In genomic region chr6:144781431-144782030, GRCm38 (mm10) we compare ENCODE assay signal across 8 mouse cellular contexts. TPM values are rescaled to one million over a fixed set of nuclear protein-coding genes. Genes with fewer than 3 reads are reported as not detected.
A peak's percentile ranks its signal among the peaks of the same experiment; 100 is the strongest.
DNase-seq lines count a peak whose midpoint lies in the region; ATAC-seq and TF ChIP-seq lines count a peak whose summit lies in the region.

TSS of gene Sox5 (minus strand) at chr6:144781977.

- peak within 1 kb of the TSS; percentile 81 for H3ac ChIP-seq in C2C12 (ENCODE audit: control insufficient read depth, insufficient read length, low read depth)

- no peaks in the 10 kb centered on the region for H3K79me2 ChIP-seq in C2C12 (ENCODE audit: control insufficient read depth, insufficient read depth)

- ATAC-seq in forebrain, embryonic 12.5 days (ENCODE audit: low FRiP score), result peak; percentile 82
- ATAC-seq in heart, embryonic 15.5 days (replicated peaks; ENCODE audit: insufficient number of reproducible peaks, insufficient read depth, low FRiP score, low read depth), result peak; percentile 71
- peak; percentile 45; the same call in 1 of the 2 replicates for ATAC-seq in liver, embryonic 11.5 days (replicated peaks; ENCODE audit: low FRiP score)
- ATAC-seq in midbrain, postnatal 0 days (ENCODE audit: low FRiP score), result peak; percentile 80
- ATAC-seq in stomach, embryonic 14.5 days (ENCODE audit: insufficient number of reproducible peaks, insufficient read depth, low FRiP score, low read depth), result peak; percentile 62; the same call in 1 of the 2 replicates

- H3K27me3 ChIP-seq in C2C12 (ENCODE audit: control insufficient read depth, insufficient read depth, insufficient read length), result no peaks in the 10 kb centered on the region
- peaks cover 12% of the 10 kb centered on the region for H3K27me3 ChIP-seq in forebrain, embryonic 12.5 days
- peaks cover 25% of the 10 kb centered on the region for H3K27me3 ChIP-seq in heart, embryonic 15.5 days
- H3K27me3 ChIP-seq in liver, embryonic 11.5 days (replicated peaks; ENCODE audit: control insufficient read depth, insufficient read depth, low read length), result peaks cover 22% of the 10 kb centered on the region
- no peaks in the 10 kb centered on the region for H3K27me3 ChIP-seq in midbrain, postnatal 0 days (ENCODE audit: insufficient read depth, low read length)
- no peaks in the 10 kb centered on the region for H3K27me3 ChIP-seq in stomach, embryonic 14.5 days (ENCODE audit: control insufficient read depth, insufficient read depth, low read length)

- peak within 1 kb of the TSS; percentile 96 for H3K4me2 ChIP-seq in forebrain, embryonic 12.5 days
- H3K4me2 ChIP-seq in heart, embryonic 15.5 days, result peak within 1 kb of the TSS; percentile 99
- peak within 1 kb of the TSS; percentile 88 for H3K4me2 ChIP-seq in liver, embryonic 11.5 days
- H3K4me2 ChIP-seq in midbrain, postnatal 0 days (ENCODE audit: low read depth, low read length, poor library complexity, severe bottlenecking), result peak within 1 kb of the TSS; percentile 99
- H3K4me2 ChIP-seq in stomach, embryonic 14.5 days (replicated peaks; ENCODE audit: low read depth, low read length), result peak within 1 kb of the TSS; percentile 96

- peak within 1 kb of the TSS; percentile 34 for H3K4me3 ChIP-seq in C2C12 (ENCODE audit: insufficient read depth, poor library complexity, severe bottlenecking)
- H3K4me3 ChIP-seq in forebrain, embryonic 12.5 days (replicated peaks), result peak within 1 kb of the TSS; percentile 63
- peak within 1 kb of the TSS; percentile 78 for H3K4me3 ChIP-seq in heart, embryonic 15.5 days
- H3K4me3 ChIP-seq in liver, embryonic 11.5 days (ENCODE audit: low read depth, low read length), result peak within 1 kb of the TSS; percentile 71
- peak within 1 kb of the TSS; percentile 74 for H3K4me3 ChIP-seq in midbrain, postnatal 0 days (ENCODE audit: low read depth, low read length)
- peak within 1 kb of the TSS; percentile 77 for H3K4me3 ChIP-seq in stomach, embryonic 14.5 days (ENCODE audit: low read depth, low read length)

- no peaks in the 10 kb centered on the region for H3K79me3 ChIP-seq in C2C12 (ENCODE audit: low read depth)

- peak; percentile 66 for DNase-seq in adrenal gland, postnatal 25 days
- peak; percentile 81 for DNase-seq in kidney, postnatal 10 days
- DNase-seq in liver, embryonic 11.5 days (ENCODE audit: low spot score), result peak; percentile 72
- peak; percentile 43 for DNase-seq in midbrain, postnatal 0 days (ENCODE audit: low spot score)

- H3K27ac ChIP-seq in forebrain, embryonic 12.5 days, result peak within 1 kb of the TSS; percentile 69
- H3K27ac ChIP-seq in heart, embryonic 15.5 days, result peak within 1 kb of the TSS; percentile 50
- H3K27ac ChIP-seq in liver, embryonic 11.5 days (ENCODE audit: low read depth, low read length), result peak within 1 kb of the TSS; percentile 71
- 0 out of 2 replicates have a peak within 1 kb of the TSS, but pooled peaks have one; percentile 18 for H3K27ac ChIP-seq in midbrain, postnatal 0 days (ENCODE audit: low read depth, low read length)
- H3K27ac ChIP-seq in stomach, embryonic 14.5 days (ENCODE audit: low read length), result peak within 1 kb of the TSS; percentile 77

- no peaks in the 10 kb centered on the region for H3K9me3 ChIP-seq in forebrain, embryonic 12.5 days
- no peaks in the 10 kb centered on the region for H3K9me3 ChIP-seq in heart, embryonic 15.5 days (replicated peaks)
- H3K9me3 ChIP-seq in liver, embryonic 11.5 days (ENCODE audit: control insufficient read depth, low read length), result no peaks in the 10 kb centered on the region
- H3K9me3 ChIP-seq in midbrain, postnatal 0 days (ENCODE audit: low read length), result no peaks in the 10 kb centered on the region
- no peaks in the 10 kb centered on the region for H3K9me3 ChIP-seq in stomach, embryonic 14.5 days (ENCODE audit: control insufficient read depth, low read depth, low read length)

- WGBS in forebrain, embryonic 12.5 days, result under 1% methylated on average over 46 of the region's 47 CpGs
- WGBS in heart, embryonic 15.5 days, result under 1% methylated on average over 47 of the region's 47 CpGs
- WGBS in liver, embryonic 11.5 days, result under 1% methylated on average over 39 of the region's 47 CpGs
- WGBS in midbrain, postnatal 0 days, result 0% methylated on average over 39 of the region's 47 CpGs
- whole genome bisulfite sequencing in stomach, embryonic 14.5 days, result under 1% methylated on average over 42 of the region's 47 CpGs

- H3K36me3 ChIP-seq in C2C12 (ENCODE audit: control insufficient read depth, insufficient read depth), result no peaks in the 10 kb centered on the region
- H3K36me3 ChIP-seq in forebrain, embryonic 12.5 days (replicated peaks), result no peaks in the 10 kb centered on the region
- no peaks in the 10 kb centered on the region for H3K36me3 ChIP-seq in heart, embryonic 15.5 days
- no peaks in the 10 kb centered on the region for H3K36me3 ChIP-seq in liver, embryonic 11.5 days (ENCODE audit: control insufficient read depth, insufficient read depth, low read length)
- H3K36me3 ChIP-seq in midbrain, postnatal 0 days (ENCODE audit: insufficient read depth, low read length), result no peaks in the 10 kb centered on the region
- no peaks in the 10 kb centered on the region for H3K36me3 ChIP-seq in stomach, embryonic 14.5 days (ENCODE audit: control insufficient read depth, insufficient read depth, low read length)

- peaks cover 21% of the 10 kb centered on the region for H3K4me1 ChIP-seq in forebrain, embryonic 12.5 days
- H3K4me1 ChIP-seq in heart, embryonic 15.5 days (replicated peaks), result 0 out of 2 replicates have a peak, but pooled peaks cover 11% of the 10 kb centered on the region
- H3K4me1 ChIP-seq in liver, embryonic 11.5 days (replicated peaks; ENCODE audit: control insufficient read depth, insufficient read depth, low read length), result no peaks in the 10 kb centered on the region
- peaks cover 6% of the 10 kb centered on the region; the same call in 1 of the 2 replicates for H3K4me1 ChIP-seq in midbrain, postnatal 0 days (ENCODE audit: insufficient read depth, low read length)
- peaks cover 5% of the 10 kb centered on the region; the same call in 1 of the 2 replicates for H3K4me1 ChIP-seq in stomach, embryonic 14.5 days (ENCODE audit: control insufficient read depth, insufficient read depth, low read length)

- TF ChIP-seq CTCF in C2C12 (IDR thresholded peaks at IDR 0.05; ENCODE audit: control insufficient read depth, insufficient read depth, insufficient read length), result no peak
- TF ChIP-seq CTCF in midbrain, postnatal 0 days (IDR thresholded peaks at IDR 0.05), result no peak

- peak within 1 kb of the TSS; percentile 81 for H3K9ac ChIP-seq in forebrain, embryonic 12.5 days
- peak within 1 kb of the TSS; percentile 54 for H3K9ac ChIP-seq in heart, embryonic 15.5 days
- peak within 1 kb of the TSS; percentile 67 for H3K9ac ChIP-seq in liver, embryonic 11.5 days (ENCODE audit: low read depth, low read length)
- H3K9ac ChIP-seq in midbrain, postnatal 0 days (replicated peaks; ENCODE audit: low read length, poor library complexity, severe bottlenecking), result peak within 1 kb of the TSS; percentile 67
- H3K9ac ChIP-seq in stomach, embryonic 14.5 days (replicated peaks; ENCODE audit: low read depth, low read length), result peak within 1 kb of the TSS; percentile 69

TF ChIP-seq in C2C12, 6 proteins besides CTCF, POLR2A, EP300 and RAD21:
- TF ChIP-seq MYOD1 (IDR thresholded peaks at IDR 0.05; ENCODE audit: control insufficient read depth, insufficient read length, low read depth), result no peak
- no peak for TF ChIP-seq MAX (IDR thresholded peaks at IDR 0.05)
- no peak for TF ChIP-seq FOSL1 (IDR thresholded peaks at IDR 0.05; ENCODE audit: insufficient read depth, low read length, poor library complexity, severe bottlenecking)
- no peak for TF ChIP-seq USF1 (IDR thresholded peaks at IDR 0.05; ENCODE audit: low read depth)
- no peak for TF ChIP-seq CEBPB (IDR thresholded peaks at IDR 0.05; ENCODE audit: low read depth)
- no peak for TF ChIP-seq MYOG (IDR thresholded peaks at IDR 0.05; ENCODE audit: control insufficient read depth, extremely low read depth, insufficient read length)
TF ChIP-seq in C2C12: peak in this region for 0.

RNA-seq across cellular contexts. Expression of gene Sox5, which starts in this region (rescaled TPM):
- 0.07 TPM for polyA plus RNA-seq in C2C12 (2012; fragmentation: generic; extraction: Trizol)
- 10.8 and 14.7 TPM in 2 replicates for total RNA-seq in adrenal gland, postnatal 25 days (2021)
- polyA plus RNA-seq in forebrain, embryonic 12.5 days (2016; fragmentation: Nextera tagmentation; extraction: Ambion mirVana), result 89.0 and 102 TPM in 2 replicates
- 8.9 and 10.5 TPM in 2 replicates for polyA plus RNA-seq in heart, embryonic 15.5 days (2015; fragmentation: Nextera tagmentation; extraction: Ambion mirVana)
- 7.9 and 10.6 TPM in 2 replicates for polyA plus RNA-seq in liver, embryonic 11.5 days (2014; fragmentation: Nextera tagmentation; extraction: Ambion mirVana)
- total RNA-seq in midbrain, postnatal 0 days (2014; rRNA removed), result 11.3 and 17.7 TPM in 2 replicates
- polyA plus RNA-seq in midbrain, postnatal 0 days (2015; fragmentation: Nextera tagmentation; extraction: Ambion mirVana), result 25.0 and 25.3 TPM in 2 replicates
- 30.3 and 33.8 TPM in 2 replicates for polyA plus RNA-seq in stomach, embryonic 14.5 days (2014; fragmentation: Nextera tagmentation; extraction: Ambion mirVana)

Comparison
In these comparisons a context has a peak if more than half of its experiments do, and no peak if none do; other contexts are left out.
1. Peak in every context shown above with its lines: DNase-seq, ATAC-seq, H3K4me3 ChIP-seq and H3K27ac ChIP-seq.
2. H3K27ac ChIP-seq: peak in every context shown above with its lines; median percentile 77 in stomach, embryonic 14.5 days; 71 in liver, embryonic 11.5 days; 69 in forebrain, embryonic 12.5 days; 50 in heart, embryonic 15.5 days; 18 in midbrain, postnatal 0 days.